Mouse (Mus musculus) kidney, embryonic 15.5 days (tissue): Measurements from ENCODE around the gene A630001G21Rik. TPM values are rescaled to one million over a fixed set of nuclear protein-coding genes. Genes with fewer than 3 reads are reported as not detected.
A peak's percentile ranks its signal among the peaks of the same experiment; 100 is the strongest.

ENCODE experiments used
- ATAC-seq: fragments of 200-750 bp; cut with Nextera tagmentation; replicated peaks from 2 replicates; pipeline ENCODE4 v1.8.0; 2017; ENCODE audit warnings: moderate TSS enrichment; ENCODE audit not compliant: low FRiP score
- H3K27ac ChIP-seq: fragments of 300-500 bp; sonication (generic); 2 replicates; pipeline ENCODE4 v1.5.1; 2015; ENCODE audit warnings: mild to moderate bottlenecking, inconsistent platforms
- H3K27me3 ChIP-seq: fragments of 300-500 bp; sonication (generic); 2 replicates; pipeline ENCODE4 v1.6.1; 2015; ENCODE audit warnings: inconsistent platforms
- H3K36me3 ChIP-seq: fragments of 300-500 bp; sonication (generic); 2 replicates; pipeline ENCODE4 v1.6.1; 2015; ENCODE audit warnings: inconsistent platforms
- H3K4me1 ChIP-seq: fragments of 300-500 bp; sonication (generic); 2 replicates; pipeline ENCODE4 v1.6.1; 2015; ENCODE audit warnings: inconsistent platforms
- H3K4me2 ChIP-seq: fragments of 300-500 bp; sonication (generic); 2 replicates; pipeline ENCODE4 v1.6.1; 2015; ENCODE audit warnings: moderate library complexity, mild to moderate bottlenecking, inconsistent platforms
- H3K4me3 ChIP-seq: fragments of 300-500 bp; sonication (generic); replicated peaks from 2 replicates; pipeline ENCODE4 v1.5.1; 2015; ENCODE audit warnings: mild to moderate bottlenecking, inconsistent platforms
- H3K9ac ChIP-seq: fragments of 300-500 bp; sonication (generic); 2 replicates; pipeline ENCODE4 v1.6.1; 2015; ENCODE audit warnings: mild to moderate bottlenecking, inconsistent platforms
- H3K9me3 ChIP-seq: fragments of 300-500 bp; sonication (generic); replicated peaks from 2 replicates; pipeline ENCODE4 v1.6.1; 2016; ENCODE audit warnings: inconsistent platforms
- WGBS: fragments of 180-500 bp; shearing (Covaris S2); methylation state at CpG from one replicate; pipeline ENCODE4 v1.1.7; 2015; ENCODE audit warnings: mixed read lengths; 5-methylcytosine and 5-hydroxymethylcytosine counted together
- polyA plus RNA-seq: library from polyadenylated mRNA; unstranded; fragments of >200 nt; fragmentation: Nextera tagmentation; extraction: Ambion mirVana; gene quantifications from 2 replicates; pipeline ENCODE4 v1.2.1, GENCODE M21; 2015

A630001G21Rik gene
- polyA plus RNA-seq, 1 experiment from 2014 or later: 1.1 TPM

GRCm38 (mm10) chr1:85766120-85766519 lies 12.3 kb downstream of the A630001G21Rik start:
- H3K27me3 ChIP-seq: no peaks in the 10 kb centered on the region
- H3K9ac ChIP-seq: no peak overlapping the region
- WGBS: 87% methylated on average over 3 of the region's 3 CpGs
- no peak overlapping the region for H3K4me2 ChIP-seq
- H3K4me3 ChIP-seq: no peak overlapping the region
- no peak for ATAC-seq
- H3K9me3 ChIP-seq: no peaks in the 10 kb centered on the region
- no peaks in the 10 kb centered on the region for H3K4me1 ChIP-seq
- H3K27ac ChIP-seq: no peak overlapping the region
- no peaks in the 10 kb centered on the region for H3K36me3 ChIP-seq

GRCm38 (mm10) chr1:85764291-85764690 lies 14.2 kb downstream of the A630001G21Rik start:
- no peak overlapping the region for H3K4me3 ChIP-seq
- H3K36me3 ChIP-seq: no peaks in the 10 kb centered on the region
- no peak overlapping the region for H3K4me2 ChIP-seq
- no peak for ATAC-seq
- no peaks in the 10 kb centered on the region for H3K9me3 ChIP-seq
- H3K27ac ChIP-seq: no peak overlapping the region
- H3K4me1 ChIP-seq: no peaks in the 10 kb centered on the region
- 84% methylated on average over 4 of the region's 4 CpGs for WGBS
- no peak overlapping the region for H3K9ac ChIP-seq
- no peaks in the 10 kb centered on the region for H3K27me3 ChIP-seq

GRCm38 (mm10) chr1:85763386-85763785 lies 15.1 kb downstream of the A630001G21Rik start:
- ATAC-seq: no peak
- H3K4me2 ChIP-seq: no peak overlapping the region
- no peak overlapping the region for H3K4me3 ChIP-seq
- WGBS: 83% methylated on average over 6 of the region's 6 CpGs
- H3K4me1 ChIP-seq: 0 out of 2 replicates have a peak, but pooled peaks cover 4% of the 10 kb centered on the region
- no peaks in the 10 kb centered on the region for H3K27me3 ChIP-seq
- H3K27ac ChIP-seq: no peak overlapping the region
- H3K9me3 ChIP-seq: no peaks in the 10 kb centered on the region
- H3K9ac ChIP-seq: no peak overlapping the region
- H3K36me3 ChIP-seq: no peaks in the 10 kb centered on the region

- Histone ChIP-seq H3K36me3 (no peaks in the 10 kb centered on the region), H3K4me1 (0 out of 2 replicates have a peak, but pooled peaks cover 6% of the 10 kb centered on the region), H3K27me3 (no peaks in the 10 kb centered on the region), H3K9me3 (no peaks in the 10 kb centered on the region), H3K4me2 (no peak overlapping the region), H3K4me3 (no peak overlapping the region), H3K9ac (no peak overlapping the region), H3K27ac (no peak overlapping the region)
- 87% methylated on average over 4 of the region's 4 CpGs for WGBS
- no peak for ATAC-seq
Measured at GRCm38 (mm10) chr1:85761665-85762064, 16.8 kb downstream of the A630001G21Rik start.

- H3K9ac ChIP-seq: no peak overlapping the region
- H3K36me3 ChIP-seq: no peaks in the 10 kb centered on the region
- no peaks in the 10 kb centered on the region for H3K27me3 ChIP-seq
- H3K9me3 ChIP-seq: no peaks in the 10 kb centered on the region
- no peak overlapping the region for H3K4me2 ChIP-seq
- WGBS: 0% methylated on average over 1 of the region's 1 CpGs
- ATAC-seq: no peak
- H3K4me1 ChIP-seq: 0 out of 2 replicates have a peak, but pooled peaks cover 6% of the 10 kb centered on the region
- H3K27ac ChIP-seq: peak overlapping the region; percentile 64; the same call in 1 of the 2 replicates
- H3K4me3 ChIP-seq: no peak overlapping the region
Measured at GRCm38 (mm10) chr1:85758969-85759293, 19.5 kb downstream of the A630001G21Rik start.

- Histone ChIP-seq H3K9me3 (no peaks in the 10 kb centered on the region), H3K36me3 (no peaks in the 10 kb centered on the region), H3K4me1 (0 out of 2 replicates have a peak, but pooled peaks cover 6% of the 10 kb centered on the region), H3K4me3 (0 out of 2 replicates have a peak overlapping the region, but pooled peaks have one; percentile 7), H3K27ac (peak overlapping the region; percentile 64), H3K4me2 (peak overlapping the region; percentile 25), H3K27me3 (no peaks in the 10 kb centered on the region), H3K9ac (no peak overlapping the region)
- ATAC-seq: peak; percentile 90
- WGBS: 30% methylated on average over 14 of the region's 14 CpGs
Measured at GRCm38 (mm10) chr1:85758231-85758968, 20.0 kb downstream of the A630001G21Rik start.

GRCm38 (mm10) chr1:85757531-85758230 lies 20.8 kb downstream of the A630001G21Rik start:
- H3K4me1 ChIP-seq: 0 out of 2 replicates have a peak, but pooled peaks cover 6% of the 10 kb centered on the region
- no peaks in the 10 kb centered on the region for H3K9me3 ChIP-seq
- peak overlapping the region; percentile 25 for H3K4me2 ChIP-seq
- H3K36me3 ChIP-seq: no peaks in the 10 kb centered on the region
- 0 out of 2 replicates have a peak, but pooled peaks have one; percentile 16 for ATAC-seq
- H3K4me3 ChIP-seq: no peak overlapping the region
- WGBS: 73% methylated on average over 6 of the region's 6 CpGs
- no peak overlapping the region for H3K27ac ChIP-seq
- H3K27me3 ChIP-seq: no peaks in the 10 kb centered on the region
- H3K9ac ChIP-seq: no peak overlapping the region

GRCm38 (mm10) chr1:85751932-85752680 lies 26.3 kb downstream of the A630001G21Rik start:
- no peak for ATAC-seq
- no peak overlapping the region for H3K27ac ChIP-seq
- peaks cover 9% of the 10 kb centered on the region for H3K4me1 ChIP-seq
- 83% methylated on average over 11 of the region's 11 CpGs for WGBS
- no peak overlapping the region for H3K9ac ChIP-seq
- H3K9me3 ChIP-seq: no peaks in the 10 kb centered on the region
- H3K4me3 ChIP-seq: no peak overlapping the region
- no peak overlapping the region for H3K4me2 ChIP-seq
- H3K36me3 ChIP-seq: no peaks in the 10 kb centered on the region
- H3K27me3 ChIP-seq: no peaks in the 10 kb centered on the region

GRCm38 (mm10) chr1:85751494-85751893 lies 26.9 kb downstream of the A630001G21Rik start:
- Histone ChIP-seq H3K4me1 (peaks cover 9% of the 10 kb centered on the region), H3K9ac (no peak overlapping the region), H3K27ac (no peak overlapping the region), H3K9me3 (no peaks in the 10 kb centered on the region), H3K27me3 (no peaks in the 10 kb centered on the region), H3K4me3 (no peak overlapping the region), H3K4me2 (no peak overlapping the region), H3K36me3 (no peaks in the 10 kb centered on the region)
- ATAC-seq: peak; percentile 61; the same call in 1 of the 2 replicates
- WGBS: 45% methylated on average over 6 of the region's 6 CpGs

- no peak overlapping the region for H3K27ac ChIP-seq
- no peak overlapping the region for H3K9ac ChIP-seq
- ATAC-seq: no peak
- peaks cover 9% of the 10 kb centered on the region for H3K4me1 ChIP-seq
- H3K9me3 ChIP-seq: no peaks in the 10 kb centered on the region
- 83% methylated on average over 4 of the region's 4 CpGs for WGBS
- no peak overlapping the region for H3K4me2 ChIP-seq
- no peak overlapping the region for H3K4me3 ChIP-seq
- no peaks in the 10 kb centered on the region for H3K36me3 ChIP-seq
- H3K27me3 ChIP-seq: no peaks in the 10 kb centered on the region
Measured at GRCm38 (mm10) chr1:85750650-85751049, 27.8 kb downstream of the A630001G21Rik start.

- no peak overlapping the region for H3K9ac ChIP-seq
Measured at GRCm38 (mm10) chr1:85749829-85750228, 28.6 kb downstream of the A630001G21Rik start.

GRCm38 (mm10) chr1:85746511-85746910 lies 31.9 kb downstream of the A630001G21Rik start:
- Histone ChIP-seq H3K27ac (no peak overlapping the region), H3K36me3 (no peaks in the 10 kb centered on the region), H3K9ac (no peak overlapping the region), H3K4me1 (peaks cover 14% of the 10 kb centered on the region), H3K4me2 (no peak overlapping the region), H3K4me3 (no peak overlapping the region), H3K9me3 (no peaks in the 10 kb centered on the region), H3K27me3 (no peaks in the 10 kb centered on the region)
- ATAC-seq: no peak
- 83% methylated on average over 5 of the region's 5 CpGs for WGBS

More at GRCm38 (mm10) chr1:85749829-85750228, 28.6 kb downstream of the A630001G21Rik start:
- Histone ChIP-seq H3K4me1 (peaks cover 9% of the 10 kb centered on the region), H3K27ac (no peak overlapping the region), H3K4me2 (no peak overlapping the region), H3K36me3 (no peaks in the 10 kb centered on the region), H3K9me3 (no peaks in the 10 kb centered on the region), H3K27me3 (no peaks in the 10 kb centered on the region), H3K4me3 (no peak overlapping the region)
- 87% methylated on average over 2 of the region's 2 CpGs for WGBS
- no peak for ATAC-seq
